Mouse (Mus musculus): ENCODE data around the gene Slc44a1.

Slc44a1 gene

GRCm38 (mm10) chr4:53440010-53440815, at the start of gene Slc44a1:
Slc44a1 (plus strand) TSS chr4:53440413.
- DNase-seq = peak; percentile 85

GRCm38 (mm10) chr4:53395002-53395401, 45.2 kb upstream of the Slc44a1 start:
- no peak for DNase-seq

GRCm38 (mm10) chr4:53396623-53397192, 43.5 kb upstream of the Slc44a1 start:
- DNase-seq = no peak

GRCm38 (mm10) chr4:53397280-53398117, 42.7 kb upstream of the Slc44a1 start:
- DNase-seq = no peak

GRCm38 (mm10) chr4:53398561-53398960, 41.7 kb upstream of the Slc44a1 start:
- no peak for DNase-seq

- no peak for DNase-seq
Observed at GRCm38 (mm10) chr4:53399428-53399827, 40.8 kb upstream of the Slc44a1 start.

GRCm38 (mm10) chr4:53403386-53403785, 36.8 kb upstream of the Slc44a1 start:
- DNase-seq = no peak

GRCm38 (mm10) chr4:53404431-53404925, 35.7 kb upstream of the Slc44a1 start:
- DNase-seq = no peak

- DNase-seq = no peak
Observed at GRCm38 (mm10) chr4:53406866-53407265, 33.3 kb upstream of the Slc44a1 start.

- no peak for DNase-seq
Observed at GRCm38 (mm10) chr4:53408821-53409220, 31.4 kb upstream of the Slc44a1 start.

- no peak for DNase-seq
Observed at GRCm38 (mm10) chr4:53409526-53410085, 30.6 kb upstream of the Slc44a1 start.

- no peak for DNase-seq
Observed at GRCm38 (mm10) chr4:53410752-53411151, 29.5 kb upstream of the Slc44a1 start.

- DNase-seq = no peak
Observed at GRCm38 (mm10) chr4:53411958-53412870, 28.0 kb upstream of the Slc44a1 start.

- DNase-seq = no peak
Observed at GRCm38 (mm10) chr4:53412991-53413390, 27.2 kb upstream of the Slc44a1 start.

- no peak for DNase-seq
Observed at GRCm38 (mm10) chr4:53414031-53414797, 26.0 kb upstream of the Slc44a1 start.

- no peak for DNase-seq
Observed at GRCm38 (mm10) chr4:53415873-53416637, 24.2 kb upstream of the Slc44a1 start.

- no peak for DNase-seq
Observed at GRCm38 (mm10) chr4:53416928-53417327, 23.3 kb upstream of the Slc44a1 start.

- no peak for DNase-seq
Observed at GRCm38 (mm10) chr4:53422799-53423198, 17.4 kb upstream of the Slc44a1 start.

- no peak for DNase-seq
Observed at GRCm38 (mm10) chr4:53427120-53427519, 13.1 kb upstream of the Slc44a1 start.

- no peak for DNase-seq
Observed at GRCm38 (mm10) chr4:53430522-53430921, 9.7 kb upstream of the Slc44a1 start.

Measured in thymus, postnatal 14 days (tissue).